Mouse (Mus musculus) v-Abl transformed pro-B cells (cell line): ENCODE data around the gene Egfl7.

Source experiments
- in situ Hi-C, 2 experiments: fragments of 400-800 bp; cut with MboI; formaldehyde crosslinking; loops; one replicate each; pipeline ENCODE4 v1.15.1; 2025; ENCODE audit not compliant: unreplicated experiment in 2 of 2

Gene Egfl7

GRCm38 (mm10) chr2:26589284-26589683, 9.5 kb downstream of the Egfl7 start:
- in situ Hi-C loops = no loop called here

GRCm38 (mm10) chr2:26590282-26590681, 10.5 kb downstream of the Egfl7 start:
- in situ Hi-C loops = loop anchor here in 1 of 2 experiments (10.0 kb wide), 1 partner anchor 445 kb away; no protein-coding TSS in a partner anchor

- in situ Hi-C loops = loop anchor here in 1 of 2 experiments (10.0 kb wide), 1 partner anchor 444 kb away; no protein-coding TSS in a partner anchor
Measured at GRCm38 (mm10) chr2:26590962-26591361, 11.1 kb downstream of the Egfl7 start.

GRCm38 (mm10) chr2:26591416-26591815, 11.6 kb downstream of the Egfl7 start:
- in situ Hi-C loops = loop anchor here in 1 of 2 experiments (10.0 kb wide), 1 partner anchor 443 kb away; no protein-coding TSS in a partner anchor

GRCm38 (mm10) chr2:26593211-26594021, 13.6 kb downstream of the Egfl7 start:
- in situ Hi-C loops = loop anchor here in 1 of 2 experiments (10.0 kb wide), 1 partner anchor 441 kb away; no protein-coding TSS in a partner anchor

GRCm38 (mm10) chr2:26594022-26594346, 14.2 kb downstream of the Egfl7 start:
- in situ Hi-C loops = loop anchor here in 1 of 2 experiments (10.0 kb wide), 1 partner anchor 441 kb away; no protein-coding TSS in a partner anchor

- in situ Hi-C loops = loop anchor here in 1 of 2 experiments (10.0 kb wide), 1 partner anchor 440 kb away; no protein-coding TSS in a partner anchor
Measured at GRCm38 (mm10) chr2:26594461-26594933, 14.7 kb downstream of the Egfl7 start.

GRCm38 (mm10) chr2:26594934-26595724, 15.3 kb downstream of the Egfl7 start:
- in situ Hi-C loops = loop anchor here (5.0 to 10.0 kb wide), 2 partner anchors 42 to 440 kb away; no protein-coding TSS in a partner anchor

GRCm38 (mm10) chr2:26595725-26596435, 16.1 kb downstream of the Egfl7 start:
- in situ Hi-C loops = loop anchor here (5.0 to 10.0 kb wide), 2 partner anchors 41 to 439 kb away; no protein-coding TSS in a partner anchor

- in situ Hi-C loops = loop anchor here (5.0 to 10.0 kb wide), 2 partner anchors 40 to 438 kb away; no protein-coding TSS in a partner anchor
Measured at GRCm38 (mm10) chr2:26596898-26597297, 17.1 kb downstream of the Egfl7 start.

GRCm38 (mm10) chr2:26597810-26598209, 18.0 kb downstream of the Egfl7 start:
- in situ Hi-C loops = loop anchor here (5.0 to 10.0 kb wide), 2 partner anchors 39 to 437 kb away; no protein-coding TSS in a partner anchor

GRCm38 (mm10) chr2:26598462-26598861, 18.6 kb downstream of the Egfl7 start:
- in situ Hi-C loops = loop anchor here (5.0 to 10.0 kb wide), 2 partner anchors 39 to 436 kb away; no protein-coding TSS in a partner anchor

- in situ Hi-C loops = loop anchor here (5.0 to 10.0 kb wide), 2 partner anchors 37 to 435 kb away; no protein-coding TSS in a partner anchor
Measured at GRCm38 (mm10) chr2:26599965-26600364, 20.2 kb downstream of the Egfl7 start.

- in situ Hi-C loops = no loop called here
Measured at GRCm38 (mm10) chr2:26600664-26601063, 20.9 kb downstream of the Egfl7 start.

- in situ Hi-C loops = no loop called here
Measured at GRCm38 (mm10) chr2:26601595-26601994, 21.8 kb downstream of the Egfl7 start.

- in situ Hi-C loops = no loop called here
Measured at GRCm38 (mm10) chr2:26602631-26603030, 22.8 kb downstream of the Egfl7 start.

GRCm38 (mm10) chr2:26603159-26603558, 23.3 kb downstream of the Egfl7 start:
- in situ Hi-C loops = no loop called here

GRCm38 (mm10) chr2:26603720-26604671, 24.2 kb downstream of the Egfl7 start, which contains the start of gene Agpat2:
TSS of gene Agpat2 (minus strand) at chr2:26604417.
- in situ Hi-C loops = no loop called here

- in situ Hi-C loops = no loop called here
Measured at GRCm38 (mm10) chr2:26605331-26605730, 25.5 kb downstream of the Egfl7 start.
